Mouse (Mus musculus) limb, embryonic 10.5 days (tissue): ENCODE measurements around the gene Ggps1. TPM values are rescaled to one million over a fixed set of nuclear protein-coding genes. Genes with fewer than 3 reads are reported as not detected.

ENCODE experiments used
- DNase-seq: peaks from one replicate; pipeline ENCODE4 v3.0.0-alpha.2; 2017; ENCODE audit warnings: low spot score
- H3K27ac ChIP-seq: fragments of 300-500 bp; sonication (generic); 2 replicates; pipeline ENCODE4 v1.5.1; 2016; ENCODE audit warnings: mild to moderate bottlenecking
- H3K27me3 ChIP-seq: fragments of 300-500 bp; sonication (generic); 2 replicates; pipeline ENCODE4 v1.6.1; 2016; ENCODE audit warnings: low read depth, mild to moderate bottlenecking; ENCODE audit not compliant: poor library complexity, severe bottlenecking
- H3K36me3 ChIP-seq: fragments of 300-500 bp; sonication (generic); 2 replicates; pipeline ENCODE4 v1.6.1; 2016; ENCODE audit warnings: mild to moderate bottlenecking, moderate library complexity
- H3K4me1 ChIP-seq: fragments of 300-500 bp; sonication (generic); 2 replicates; pipeline ENCODE4 v1.6.1; 2016
- H3K4me3 ChIP-seq: fragments of 300-500 bp; sonication (generic); 2 replicates; pipeline ENCODE4 v1.5.1; 2016; ENCODE audit warnings: mild to moderate bottlenecking, moderate library complexity
- H3K9me3 ChIP-seq: fragments of 300-500 bp; sonication (generic); replicated peaks from 2 replicates; pipeline ENCODE4 v1.6.1; 2016; ENCODE audit warnings: mild to moderate bottlenecking
- WGBS: fragments of 180-500 bp; shearing (Covaris S2); methylation state at CpG from one replicate; pipeline ENCODE4 v1.1.7; 2016; 5-methylcytosine and 5-hydroxymethylcytosine counted together
- polyA plus RNA-seq: library from polyadenylated mRNA; unstranded; fragments of >200 nt; fragmentation: Nextera tagmentation; extraction: Ambion mirVana; gene quantifications from 2 replicates; pipeline ENCODE4 v1.2.1, GENCODE M21; 2016

Ggps1 gene
- polyA plus RNA-seq, 1 experiment from 2014 or later = 53.9 TPM

DNA sequence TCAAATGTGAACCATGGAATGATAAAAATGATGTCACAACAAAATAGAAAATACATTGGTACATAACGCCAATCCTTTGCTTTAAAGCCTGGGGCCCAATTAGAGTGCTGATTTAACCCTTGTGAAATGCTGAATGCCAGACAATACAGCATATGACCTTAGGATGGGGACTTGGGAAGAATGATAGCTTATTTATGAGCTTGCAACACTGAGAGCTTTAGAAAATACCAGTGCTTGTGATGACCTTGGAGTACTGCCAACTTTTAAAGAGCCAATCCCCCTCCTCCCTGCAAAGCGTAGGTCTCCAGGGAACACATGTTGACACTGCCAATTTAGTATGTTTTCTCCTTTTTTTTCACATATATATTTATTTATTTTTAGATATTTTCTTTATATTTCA is 60.6 kb downstream of the Ggps1 start:
- no peak overlapping the region for H3K4me3 ChIP-seq
- no peaks in the 10 kb centered on the region for H3K9me3 ChIP-seq
- H3K36me3 ChIP-seq = peaks cover 92% of the 10 kb centered on the region
- no peak overlapping the region for H3K27ac ChIP-seq
- no peaks in the 10 kb centered on the region for H3K27me3 ChIP-seq
- no peaks in the 10 kb centered on the region for H3K4me1 ChIP-seq
- DNase-seq = no peak
- 91% methylated on average over 2 of the region's 2 CpGs for WGBS

Other genes with a start within 250 kb of the Ggps1 start
- 55.0 and 58.3 TPM in 2 replicates for gene B3galnt2, start 109.0 kb downstream of the Ggps1 start, polyA plus RNA-seq
- 48.2 and 54.3 TPM in 2 replicates for gene Tbce, start 23.9 kb downstream of the Ggps1 start, polyA plus RNA-seq
- gene Arid4b, start 256 bp downstream of the Ggps1 start, polyA plus RNA-seq = 63.3 and 80.1 TPM in 2 replicates